Mouse (Mus musculus) CH12.LX (cell line): Measurements from ENCODE around the gene Col25a1. TPM values are rescaled to one million over a fixed set of nuclear protein-coding genes. Genes with fewer than 3 reads are reported as not detected.

ENCODE experiments used
- DNase-seq: peaks from one replicate; pipeline ENCODE4 v3.0.0-alpha.2; 2013; ENCODE audit errors: extremely low read depth
- H3K27ac ChIP-seq: 2 replicates; pipeline ENCODE4 v1.5.1; 2012; ENCODE audit warnings: low read depth, mild to moderate bottlenecking, control low read depth, moderate library complexity; ENCODE audit not compliant: insufficient read depth
- H3K27me3 ChIP-seq: replicated peaks from 2 replicates; pipeline ENCODE3; 2012; ENCODE audit warnings: inconsistent platforms
- H3K36me3 ChIP-seq, 2 experiments: replicated peaks in 1 of 2; 2 replicates each; pipeline versions ENCODE3 to v1.6.1; 2012; ENCODE audit warnings: inconsistent platforms in 1 of 2, low read length in 1 of 2, mild to moderate bottlenecking in 1 of 2, mixed read lengths in 1 of 2, moderate library complexity in 1 of 2; ENCODE audit not compliant: control insufficient read depth in 1 of 2, insufficient read depth in 1 of 2
- H3K4me1 ChIP-seq, 2 experiments: 2 replicates each; pipeline ENCODE4 v1.6.1; 2012; ENCODE audit warnings: inconsistent platforms in 1 of 2, moderate library complexity in 1 of 2; ENCODE audit not compliant: insufficient read depth in 2 of 2, control insufficient read depth in 1 of 2
- H3K4me2 ChIP-seq: 2 replicates; pipeline ENCODE4 v1.6.1; 2012; ENCODE audit warnings: low read depth, mild to moderate bottlenecking, control low read depth; ENCODE audit not compliant: poor library complexity, insufficient read depth, severe bottlenecking
- H3K4me3 ChIP-seq, 3 experiments: fragments of 150-350 bp in 1 of 3; sonication (generic) in 1 of 3; replicated peaks in 1 of 3; 2 replicates each; pipeline versions ENCODE3 to v1.5.1; 2011 to 2012; ENCODE audit warnings: low read depth in 2 of 3, low read length in 2 of 3, mild to moderate bottlenecking in 2 of 3, moderate library complexity in 2 of 3, control low read depth in 1 of 3, improper control_type of control experiment in 1 of 3, inconsistent platforms in 1 of 3, mixed read lengths in 1 of 3; ENCODE audit not compliant: poor library complexity in 1 of 3
- H3K79me2 ChIP-seq: replicated peaks from 2 replicates; pipeline ENCODE4 v1.6.1; 2012; ENCODE audit warnings: mild to moderate bottlenecking, moderate library complexity; ENCODE audit not compliant: control insufficient read depth, poor library complexity, insufficient read depth, severe bottlenecking; ENCODE audit errors: extremely low read depth
- H3K9ac ChIP-seq: 2 replicates; pipeline ENCODE4 v1.6.1; 2012; ENCODE audit warnings: low read depth, mild to moderate bottlenecking, control low read depth, moderate library complexity; ENCODE audit not compliant: insufficient read depth
- H3K9me3 ChIP-seq: replicated peaks from 2 replicates; pipeline ENCODE3; 2012; ENCODE audit warnings: low read length, inconsistent platforms, mixed read lengths
- CHD2 ChIP-seq: IDR thresholded peaks from 2 replicates; pipeline ENCODE4 v1.6.1; 2011; ENCODE audit warnings: low read length, improper control_type of control experiment
- ELF1 ChIP-seq: IDR thresholded peaks from 2 replicates; pipeline ENCODE4 v1.6.1; 2014; ENCODE audit warnings: low read depth, mild to moderate bottlenecking, inconsistent platforms, low read length, improper control_type of control experiment
- IRF4 ChIP-seq: IDR thresholded peaks from 2 replicates; pipeline ENCODE4 v1.6.1; 2014; ENCODE audit warnings: low read depth, mild to moderate bottlenecking, inconsistent platforms, low read length, improper control_type of control experiment
- JUN ChIP-seq: IDR thresholded peaks from 2 replicates; pipeline ENCODE4 v1.6.1; 2011; ENCODE audit warnings: low read depth, mild to moderate bottlenecking, low read length, improper control_type of control experiment, moderate library complexity; ENCODE audit not compliant: insufficient read depth
- JUND ChIP-seq: conservative IDR thresholded peaks from 2 replicates; pipeline ENCODE4 v1.6.1; 2011; ENCODE audit warnings: low read depth, low read length, improper control_type of control experiment
- MAFK ChIP-seq: IDR thresholded peaks from 2 replicates; pipeline ENCODE4 v1.6.1; 2011; ENCODE audit warnings: low read length, improper control_type of control experiment; ENCODE audit not compliant: insufficient replicate concordance
- MAX ChIP-seq: IDR thresholded peaks from 2 replicates; pipeline ENCODE4 v1.6.1; 2011; ENCODE audit warnings: low read length, improper control_type of control experiment
- MAZ ChIP-seq: IDR thresholded peaks from 2 replicates; pipeline ENCODE4 v1.6.1; 2012; ENCODE audit warnings: low read depth, mild to moderate bottlenecking, inconsistent platforms, low read length, improper control_type of control experiment, moderate library complexity
- MEF2A ChIP-seq: IDR thresholded peaks from 2 replicates; pipeline ENCODE4 v1.6.1; 2014; ENCODE audit warnings: low read depth, mild to moderate bottlenecking, inconsistent platforms, low read length, improper control_type of control experiment, borderline replicate concordance
- MXI1 ChIP-seq: IDR thresholded peaks from 2 replicates; pipeline ENCODE4 v1.6.1; 2011; ENCODE audit warnings: mild to moderate bottlenecking, low read depth, low read length, improper control_type of control experiment
- MYC ChIP-seq: IDR thresholded peaks from 2 replicates; pipeline ENCODE4 v1.6.1; 2011; ENCODE audit warnings: low read depth, mild to moderate bottlenecking, improper control_type of control experiment, low read length
- NELFE ChIP-seq: IDR thresholded peaks from 2 replicates; pipeline ENCODE4 v1.6.1; 2011; ENCODE audit warnings: low read depth, low read length, improper control_type of control experiment
- PAX5 ChIP-seq: IDR thresholded peaks from 2 replicates; pipeline ENCODE4 v1.6.1; 2012; ENCODE audit warnings: low read length, inconsistent platforms, mixed read lengths
- RAD21 ChIP-seq: IDR thresholded peaks from 2 replicates; pipeline ENCODE4 v1.6.1; 2011; ENCODE audit warnings: low read depth, mild to moderate bottlenecking, low read length, improper control_type of control experiment, moderate library complexity
- RCOR1 ChIP-seq: conservative IDR thresholded peaks from 2 replicates; pipeline ENCODE4 v1.6.1; 2012; ENCODE audit warnings: low read depth, mild to moderate bottlenecking, inconsistent platforms, low read length, improper control_type of control experiment
- SMC3 ChIP-seq: IDR thresholded peaks from 2 replicates; pipeline ENCODE4 v1.6.1; 2011; ENCODE audit warnings: low read depth, low read length, improper control_type of control experiment
- TBP ChIP-seq: conservative IDR thresholded peaks from 2 replicates; pipeline ENCODE4 v1.6.1; 2011; ENCODE audit warnings: low read depth, low read length, improper control_type of control experiment
- USF1 ChIP-seq: IDR thresholded peaks from 2 replicates; pipeline ENCODE4 v1.6.1; 2014; ENCODE audit warnings: low read depth, mild to moderate bottlenecking, inconsistent platforms, low read length, improper control_type of control experiment
- USF2 ChIP-seq: conservative IDR thresholded peaks from 2 replicates; pipeline ENCODE4 v1.6.1; 2011; ENCODE audit warnings: low read depth, low read length, improper control_type of control experiment
- ZC3H11A ChIP-seq: IDR thresholded peaks from 2 replicates; pipeline ENCODE4 v1.6.1; 2012; ENCODE audit warnings: low read depth, mild to moderate bottlenecking, inconsistent platforms, low read length, improper control_type of control experiment
- ZMIZ1 ChIP-seq: IDR thresholded peaks from 2 replicates; pipeline ENCODE4 v1.6.1; 2012; ENCODE audit warnings: low read depth, mild to moderate bottlenecking, inconsistent platforms, low read length, improper control_type of control experiment
- dilution Hi-C: fragments of 300-500 bp; cut with MboI; formaldehyde crosslinking; loops from 2 replicates; pipeline ENCODE4 v1.14.3; 2020; ENCODE audit warnings: low sequenced_read_pairs; ENCODE audit not compliant: extremely low pct_unique_long_range_greater_than_20kb, extremely low pct_ligation_motif_present
- in situ Hi-C: fragments of 300-500 bp; cut with MboI; formaldehyde crosslinking; loops from 3 replicates; pipeline ENCODE4 v1.14.3; 2019; ENCODE audit warnings: low sequenced_read_pairs, low pct_ligation_motif_present, low pct_unique_long_range_greater_than_20kb, mixed read lengths
- polyA plus RNA-seq: library from polyadenylated mRNA; unstranded; fragments of >175 nt; gene quantifications from 2 replicates; pipeline ENCODE4 v1.2.1, GENCODE M21; 2012; ENCODE audit warnings: low read depth; ENCODE audit not compliant: insufficient read length
- total RNA-seq, 2 experiments: library from RNA; depleted of rRNA; stranded (reverse); fragments of 300-350 nt in 1 of 2; fragments of >200 nt in 1 of 2; gene quantifications; 2 replicates each; pipeline ENCODE4 v1.2.3; 2012 to 2014

The Col25a1 gene
- total and polyA plus RNA-seq, 3 experiments: not detected

DNA sequence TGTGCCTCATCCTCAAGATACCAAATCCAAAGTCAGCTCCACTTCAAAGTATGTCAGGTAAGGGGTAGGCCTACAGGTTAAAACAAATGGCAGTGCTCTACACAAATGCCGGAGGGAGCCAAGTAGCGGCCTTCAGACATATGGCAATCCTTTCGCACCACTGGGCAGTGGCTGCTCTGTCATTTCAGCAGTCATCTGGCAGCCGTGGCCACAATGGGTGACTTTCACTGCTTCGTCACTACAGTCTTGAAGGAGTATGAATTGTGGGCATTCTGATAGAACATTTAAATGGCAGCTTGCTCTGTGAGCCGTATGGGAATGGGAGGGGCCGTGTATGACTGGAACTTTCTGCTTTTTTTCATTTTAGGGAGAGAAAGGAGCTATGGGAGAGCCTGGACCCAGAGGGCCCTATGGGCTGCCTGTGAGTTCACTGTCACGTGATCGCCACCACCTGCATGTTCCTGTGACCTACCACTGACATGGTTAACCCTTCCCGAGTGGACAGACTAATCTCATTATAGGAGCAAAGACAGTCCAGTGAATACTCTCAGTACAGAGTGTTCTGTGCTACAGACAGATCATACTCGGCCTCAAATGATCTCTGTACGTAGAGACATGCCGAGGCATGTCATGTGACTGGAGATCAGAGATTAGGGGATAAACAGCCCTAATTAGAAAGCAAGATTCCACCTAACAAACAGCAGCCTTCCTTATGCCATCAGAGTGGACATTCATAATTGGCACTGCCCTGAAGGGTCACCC is 451.8 kb downstream of the Col25a1 start:
- no peaks in the 10 kb centered on the region for H3K9me3 ChIP-seq
- no peak overlapping the region for H3K9ac ChIP-seq
- no peaks in the 10 kb centered on the region for H3K79me2 ChIP-seq
- H3K4me3 ChIP-seq: no peak overlapping the region
- DNase-seq: no peak
- in situ Hi-C loops (loop anchor here (25.0 kb wide), 1 partner anchor 496 kb away; no protein-coding TSS in a partner anchor), dilution Hi-C loops (no loop called here)
- TF ChIP-seq CHD2 (no peak), ELF1 (no peak), USF1 (0 out of 2 replicates have a peak, but pooled peaks have one; percentile 2)
- no peak overlapping the region for H3K27ac ChIP-seq
- 0 out of 4 replicates have a peak, but pooled peaks cover 0 to 3% of the 10 kb centered on the region in 2 experiments for H3K4me1 ChIP-seq
- no peaks in the 10 kb centered on the region for H3K36me3 ChIP-seq
- no peaks in the 10 kb centered on the region for H3K27me3 ChIP-seq
- no peak overlapping the region for H3K4me2 ChIP-seq

DNA sequence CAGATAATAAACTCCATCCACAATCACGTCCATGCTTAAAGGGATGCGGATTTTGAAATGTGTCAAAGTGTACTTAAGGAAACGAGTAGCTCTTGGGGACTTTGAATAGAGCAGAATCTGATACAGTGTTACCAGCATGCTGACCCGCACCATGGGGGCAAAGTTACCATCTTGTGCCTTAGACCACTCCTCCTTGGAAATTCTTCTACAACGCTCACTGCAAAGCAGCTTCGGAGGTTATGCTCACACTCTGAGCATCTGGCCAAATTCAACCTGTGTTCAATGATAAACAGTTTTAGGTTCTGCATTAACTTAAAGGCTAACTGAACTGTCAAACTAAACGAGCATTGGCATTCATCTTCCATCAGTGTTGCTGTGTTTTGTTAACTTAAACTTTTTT is 452.7 kb downstream of the Col25a1 start:
- in situ Hi-C loops (loop anchor here (25.0 kb wide), 1 partner anchor 497 kb away; no protein-coding TSS in a partner anchor), dilution Hi-C loops (no loop called here)
- Histone ChIP-seq H3K4me3 (no peak overlapping the region), H3K4me2 (no peak overlapping the region), H3K4me1 (0 out of 4 replicates have a peak, but pooled peaks cover 0 to 3% of the 10 kb centered on the region in 2 experiments), H3K9ac (no peak overlapping the region), H3K36me3 (no peaks in the 10 kb centered on the region), H3K9me3 (no peaks in the 10 kb centered on the region), H3K79me2 (no peaks in the 10 kb centered on the region), H3K27ac (no peak overlapping the region), H3K27me3 (no peaks in the 10 kb centered on the region)
- DNase-seq: no peak
- TF ChIP-seq NELFE: no peak
- TF ChIP-seq SMC3: no peak
- no peak for TF ChIP-seq USF2
- no peak for TF ChIP-seq MAX
- TF ChIP-seq MAFK: no peak
- no peak for TF ChIP-seq MYC
- TF ChIP-seq CHD2: no peak
- TF ChIP-seq MAZ: no peak
- no peak for TF ChIP-seq JUND
- TF ChIP-seq ZC3H11A: no peak
- TF ChIP-seq MXI1: no peak
- TF ChIP-seq IRF4: no peak
- no peak for TF ChIP-seq ZMIZ1
- TF ChIP-seq JUN: no peak
- no peak for TF ChIP-seq USF1
- no peak for TF ChIP-seq MEF2A
- TF ChIP-seq RCOR1: no peak
- no peak for TF ChIP-seq PAX5
- TF ChIP-seq TBP: no peak
- no peak for TF ChIP-seq RAD21
